Mouse (Mus musculus): ENCODE measurements at regions not wholly inside any gene's neighbourhood (a gene's known extent, or its start where the extent isn't known, plus 50 kb on each side); places are given as distances from the start of the nearest gene placed in this dataset.
"Not testable (repeated sequence)": the region's sequence is repeated elsewhere in the genome, so short reads cannot be mapped to it uniquely, and the experiment has no call there.

DNA sequence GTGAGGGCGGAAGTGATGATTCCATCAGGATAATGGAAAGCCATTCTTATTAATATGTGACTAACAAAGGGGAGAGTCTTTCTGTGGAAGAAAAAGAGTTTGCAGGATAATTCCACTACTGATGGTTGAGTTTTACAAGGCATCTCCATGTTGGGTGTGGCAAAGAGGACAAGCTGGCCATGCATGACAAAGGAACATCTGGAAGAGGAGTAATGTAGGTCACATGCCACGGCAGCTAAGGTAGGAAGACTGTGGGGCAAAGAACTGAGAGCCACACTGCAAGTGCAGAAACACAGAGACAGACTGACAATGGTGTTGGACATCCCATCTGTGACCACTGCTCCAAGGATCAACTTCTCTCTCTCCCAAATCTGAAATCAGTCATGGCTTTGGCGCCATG lies 196.4 kb upstream of the Gdi2 start:
- Histone ChIP-seq H3K4me2 (replicated peaks) (no peak overlapping the region), H3K9me3 (peaks cover 16% of the 10 kb centered on the region), H3K27ac (no peak overlapping the region), H3K4me1 (no peaks in the 10 kb centered on the region), H3K9ac (no peak overlapping the region), H3K27me3 (no peaks in the 10 kb centered on the region), H3K4me3 (no peak overlapping the region), H3K36me3 (no peaks in the 10 kb centered on the region)
- WGBS: 78% methylated on average over 3 of the region's 3 CpGs
- no peak for ATAC-seq (ENCODE audit: insufficient number of reproducible peaks, insufficient read depth, low FRiP score, low TSS enrichment)

DNA sequence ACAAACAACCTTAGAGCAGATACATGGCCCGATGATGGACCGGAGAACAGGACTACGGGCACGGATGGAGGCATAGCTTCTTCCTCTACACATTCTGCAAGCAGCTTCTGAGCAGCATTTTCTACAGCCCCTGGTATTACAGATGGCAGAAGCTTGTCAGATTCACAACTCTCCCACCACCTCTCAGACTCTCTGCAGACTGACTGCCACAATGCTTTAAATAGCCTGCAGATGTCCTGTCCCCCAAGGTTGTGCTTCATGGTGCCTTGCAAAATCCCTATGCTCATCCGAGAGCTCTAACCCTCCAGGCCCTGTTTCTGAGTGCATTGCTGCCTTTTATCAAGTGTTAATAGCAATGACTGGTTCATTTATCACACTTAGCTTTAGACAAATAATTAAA lies 194.3 kb upstream of the Gdi2 start:
- no peak overlapping the region for H3K4me2 ChIP-seq (replicated peaks)
- H3K27ac ChIP-seq: no peak overlapping the region
- no peak for ATAC-seq (ENCODE audit: insufficient number of reproducible peaks, insufficient read depth, low FRiP score, low TSS enrichment)
- 89% methylated on average over 5 of the region's 5 CpGs for WGBS
- no peaks in the 10 kb centered on the region for H3K4me1 ChIP-seq
- no peak overlapping the region for H3K4me3 ChIP-seq
- H3K27me3 ChIP-seq: no peaks in the 10 kb centered on the region
- peaks cover 13% of the 10 kb centered on the region; the same call in 1 of the 2 replicates for H3K9me3 ChIP-seq
- H3K9ac ChIP-seq: no peak overlapping the region
- H3K36me3 ChIP-seq: no peaks in the 10 kb centered on the region

DNA sequence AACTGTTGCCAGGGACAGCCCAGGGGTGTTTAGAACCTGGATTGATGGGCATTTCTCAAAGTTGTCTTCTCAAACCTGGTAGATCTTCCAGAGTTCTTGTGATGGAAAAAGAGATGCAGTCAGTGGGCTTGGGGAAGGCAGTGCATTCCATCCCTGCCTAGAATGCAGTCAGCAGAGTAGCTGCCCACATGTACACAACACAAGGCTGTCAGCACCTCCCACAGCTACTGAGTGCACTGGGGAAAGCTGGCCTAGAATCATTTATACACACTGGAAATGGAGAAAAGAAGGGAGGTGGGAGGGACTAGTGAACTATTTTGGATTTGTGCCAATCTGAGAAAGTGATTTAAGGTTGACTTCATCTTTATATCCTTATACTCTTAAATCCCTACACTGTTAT lies 183.0 kb upstream of the Gdi2 start:
- peaks cover 30% of the 10 kb centered on the region for H3K27me3 ChIP-seq
- H3K9me3 ChIP-seq; H3K9ac ChIP-seq; H3K27ac ChIP-seq; H3K4me3 ChIP-seq; H3K36me3 ChIP-seq; H3K4me2 ChIP-seq (replicated peaks); ATAC-seq (ENCODE audit: insufficient number of reproducible peaks, insufficient read depth, low FRiP score, low TSS enrichment): not testable (repeated sequence)
- peaks cover 16% of the 10 kb centered on the region for H3K4me1 ChIP-seq

- no peak; the same call in 1 of the 2 replicates for ATAC-seq (ENCODE audit: insufficient number of reproducible peaks, insufficient read depth, low FRiP score, low TSS enrichment)
- Histone ChIP-seq H3K27ac (no peak overlapping the region), H3K4me3 (peak overlapping the region; percentile 48), H3K4me2 (replicated peaks) (peak overlapping the region; percentile 91), H3K27me3 (peaks cover 53% of the 10 kb centered on the region), H3K9ac (peak overlapping the region; percentile 30; the same call in 1 of the 2 replicates), H3K9me3 (no peaks in the 10 kb centered on the region; the same call in 1 of the 2 replicates), H3K4me1 (peaks cover 16% of the 10 kb centered on the region), H3K36me3 (no peaks in the 10 kb centered on the region)
- WGBS: 2% methylated on average over 44 of the region's 45 CpGs
These were observed 179.7 kb upstream of the Gdi2 start for GRCm38 (mm10) chr13:3358079-3358608.

- no peak overlapping the region for H3K27ac ChIP-seq
These were observed 178.7 kb upstream of the Gdi2 start for GRCm38 (mm10) chr13:3358996-3359750.

GRCm38 (mm10) chr13:3359751-3360260 lies 178.1 kb upstream of the Gdi2 start:
- under 1% methylated on average over 35 of the region's 35 CpGs for WGBS
- ATAC-seq (ENCODE audit: insufficient number of reproducible peaks, insufficient read depth, low FRiP score, low TSS enrichment): not testable (repeated sequence)

More at GRCm38 (mm10) chr13:3358996-3359750, 178.7 kb upstream of the Gdi2 start:
- Histone ChIP-seq H3K36me3 (no peaks in the 10 kb centered on the region), H3K27me3 (peaks cover 53% of the 10 kb centered on the region), H3K4me3 (peak overlapping the region; percentile 48), H3K4me2 (replicated peaks) (peak overlapping the region; percentile 91), H3K9ac (no peak overlapping the region; the same call in 1 of the 2 replicates), H3K9me3 (no peaks in the 10 kb centered on the region; the same call in 1 of the 2 replicates), H3K4me1 (peaks cover 16% of the 10 kb centered on the region)
- WGBS: under 1% methylated on average over 38 of the region's 41 CpGs
- no peak for ATAC-seq (ENCODE audit: insufficient number of reproducible peaks, insufficient read depth, low FRiP score, low TSS enrichment)

GRCm38 (mm10) chr13:3360503-3361490 lies 177.1 kb upstream of the Gdi2 start:
- peaks cover 48% of the 10 kb centered on the region for H3K27me3 ChIP-seq
- 1% methylated on average over 82 of the region's 82 CpGs for WGBS
- H3K36me3 ChIP-seq: no peaks in the 10 kb centered on the region
- peak overlapping the region; percentile 48 for H3K4me3 ChIP-seq
- no peak overlapping the region for H3K27ac ChIP-seq
- peaks cover 16% of the 10 kb centered on the region for H3K4me1 ChIP-seq
- no peaks in the 10 kb centered on the region; the same call in 1 of the 2 replicates for H3K9me3 ChIP-seq
- peak overlapping the region; percentile 91 for H3K4me2 ChIP-seq (replicated peaks)
- peak; percentile 62 for ATAC-seq (ENCODE audit: insufficient number of reproducible peaks, insufficient read depth, low FRiP score, low TSS enrichment)
- peak overlapping the region; percentile 49 for H3K9ac ChIP-seq

More at GRCm38 (mm10) chr13:3359751-3360260, 178.1 kb upstream of the Gdi2 start:
- H3K27me3 ChIP-seq: peaks cover 53% of the 10 kb centered on the region
- H3K4me2 ChIP-seq (replicated peaks): peak overlapping the region; percentile 91
- H3K4me1 ChIP-seq: peaks cover 16% of the 10 kb centered on the region
- peak overlapping the region; percentile 48 for H3K4me3 ChIP-seq
- peak overlapping the region; percentile 49; the same call in 1 of the 2 replicates for H3K9ac ChIP-seq
- H3K36me3 ChIP-seq, H3K27ac ChIP-seq, H3K9me3 ChIP-seq: not testable (repeated sequence)

DNA sequence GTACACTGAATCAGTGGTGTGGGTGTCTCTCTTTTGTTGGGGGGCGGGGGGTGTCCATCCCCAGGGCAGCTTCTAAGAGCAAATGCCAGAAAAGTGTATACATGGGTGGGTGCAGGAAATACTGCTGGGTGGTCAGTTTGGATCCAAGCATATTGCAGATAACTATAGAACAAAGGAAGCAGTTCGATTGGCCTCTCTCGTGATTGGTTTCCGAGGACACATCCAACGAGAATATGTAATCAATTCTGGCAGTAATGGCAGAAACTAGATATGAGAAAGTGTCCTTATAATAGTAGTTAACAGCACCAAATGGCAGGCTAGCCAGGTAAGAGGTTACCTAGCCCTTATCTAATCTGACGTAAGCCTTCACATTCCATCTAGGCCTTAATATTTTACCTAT lies 165.2 kb upstream of the Gdi2 start:
- H3K4me1 ChIP-seq: no peaks in the 10 kb centered on the region
- WGBS: 65% methylated on average over 6 of the region's 6 CpGs
- H3K4me3 ChIP-seq: no peak overlapping the region
- no peak overlapping the region for H3K9ac ChIP-seq
- no peaks in the 10 kb centered on the region for H3K9me3 ChIP-seq
- no peak for ATAC-seq (ENCODE audit: insufficient number of reproducible peaks, insufficient read depth, low FRiP score, low TSS enrichment)
- no peaks in the 10 kb centered on the region for H3K27me3 ChIP-seq
- no peaks in the 10 kb centered on the region for H3K36me3 ChIP-seq
- H3K4me2 ChIP-seq (replicated peaks): no peak overlapping the region
- no peak overlapping the region for H3K27ac ChIP-seq

- not testable (repeated sequence) for H3K27ac ChIP-seq; H3K4me1 ChIP-seq; H3K9me3 ChIP-seq; ATAC-seq (ENCODE audit: insufficient number of reproducible peaks, insufficient read depth, low FRiP score, low TSS enrichment); H3K36me3 ChIP-seq; H3K27me3 ChIP-seq; H3K4me2 ChIP-seq (replicated peaks); H3K9ac ChIP-seq; H3K4me3 ChIP-seq
- 42% methylated on average over 3 of the region's 3 CpGs for WGBS
These were observed 164.2 kb upstream of the Gdi2 start for GRCm38 (mm10) chr13:3373522-3374220.

GRCm38 (mm10) chr13:3374796-3375195 lies 163.1 kb upstream of the Gdi2 start:
- no peak overlapping the region for H3K4me2 ChIP-seq (replicated peaks)
- WGBS: 96% methylated on average over 7 of the region's 7 CpGs
- H3K4me3 ChIP-seq: no peak overlapping the region
- ATAC-seq (ENCODE audit: insufficient number of reproducible peaks, insufficient read depth, low FRiP score, low TSS enrichment): no peak
- no peaks in the 10 kb centered on the region for H3K4me1 ChIP-seq
- no peak overlapping the region for H3K9ac ChIP-seq
- H3K9me3 ChIP-seq: no peaks in the 10 kb centered on the region
- H3K36me3 ChIP-seq: no peaks in the 10 kb centered on the region
- H3K27ac ChIP-seq: no peak overlapping the region
- H3K27me3 ChIP-seq: no peaks in the 10 kb centered on the region

DNA sequence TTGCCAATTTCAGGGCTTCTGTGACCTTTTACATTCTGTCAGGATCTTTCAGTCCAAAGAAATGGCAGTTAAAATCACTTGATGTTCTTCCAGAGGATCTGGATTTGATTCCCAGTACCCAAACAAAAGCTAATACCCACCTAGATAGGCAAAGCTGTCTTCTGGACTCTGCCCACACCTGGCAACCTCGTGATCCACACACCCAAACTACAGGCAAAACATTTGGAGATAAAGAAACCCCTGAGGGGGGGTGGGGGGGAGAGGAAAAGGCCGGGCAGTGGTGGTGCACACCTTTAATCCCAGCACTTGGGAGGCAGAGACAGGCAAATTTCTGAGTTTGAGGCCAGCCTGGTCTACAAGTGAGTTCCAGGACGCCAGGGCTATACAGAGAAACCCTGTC lies 160.1 kb upstream of the Gdi2 start:
- ATAC-seq (ENCODE audit: insufficient number of reproducible peaks, insufficient read depth, low FRiP score, low TSS enrichment); H3K4me2 ChIP-seq (replicated peaks); H3K27me3 ChIP-seq; H3K27ac ChIP-seq; H3K36me3 ChIP-seq; H3K4me1 ChIP-seq; H3K4me3 ChIP-seq; H3K9ac ChIP-seq; H3K9me3 ChIP-seq: not testable (repeated sequence)
- WGBS: 42% methylated on average over 3 of the region's 3 CpGs
